Mouse (Mus musculus) hindbrain, postnatal 0 days (tissue): ENCODE results near the gene Ckap5. TPM values are rescaled to one million over a fixed set of nuclear protein-coding genes. Genes with fewer than 3 reads are reported as not detected.

Experiments used
- ATAC-seq: fragments of 200-750 bp; cut with Nextera tagmentation; 2 replicates; pipeline ENCODE4 v1.8.0; 2017; ENCODE audit warnings: mild to moderate bottlenecking, moderate TSS enrichment, moderate library complexity
- DNase-seq: peaks from one replicate; pipeline ENCODE4 v3.0.0-alpha.2; 2015; ENCODE audit warnings: low spot score
- H3K27ac ChIP-seq: fragments of 300-500 bp; sonication (generic); 2 replicates; pipeline ENCODE4 v1.5.1; 2014; ENCODE audit warnings: mild to moderate bottlenecking
- H3K27me3 ChIP-seq: fragments of 300-500 bp; sonication (generic); 2 replicates; pipeline ENCODE4 v1.6.1; 2014; ENCODE audit warnings: low read length, mixed read lengths; ENCODE audit not compliant: insufficient read depth
- H3K36me3 ChIP-seq: fragments of 300-500 bp; sonication (generic); 2 replicates; pipeline ENCODE4 v1.6.1; 2014; ENCODE audit warnings: low read length, mixed read lengths; ENCODE audit not compliant: insufficient read depth
- H3K4me1 ChIP-seq: fragments of 300-500 bp; sonication (generic); 2 replicates; pipeline ENCODE4 v1.6.1; 2014; ENCODE audit warnings: antibody characterized with exemption, low read length, mixed read lengths; ENCODE audit not compliant: insufficient read depth
- H3K4me2 ChIP-seq: fragments of 300-500 bp; sonication (generic); 2 replicates; pipeline ENCODE4 v1.6.1; 2014; ENCODE audit warnings: low read depth, mild to moderate bottlenecking, low read length, moderate library complexity, mixed read lengths
- H3K4me3 ChIP-seq: fragments of 300-500 bp; sonication (generic); 2 replicates; pipeline ENCODE4 v1.5.1; 2014; ENCODE audit warnings: low read length
- H3K9ac ChIP-seq: fragments of 300-500 bp; sonication (generic); replicated peaks from 2 replicates; pipeline ENCODE4 v1.6.1; 2014; ENCODE audit warnings: mild to moderate bottlenecking, low read length, moderate library complexity, mixed read lengths
- H3K9me3 ChIP-seq: fragments of 300-500 bp; sonication (generic); 2 replicates; pipeline ENCODE4 v1.6.1; 2016; ENCODE audit warnings: low read length, mixed read lengths
- CTCF ChIP-seq: IDR thresholded peaks from 2 replicates; pipeline ENCODE4 v1.5.1; 2016; ENCODE audit warnings: antibody characterized with exemption, control low read depth, low read depth
- WGBS: fragments of 180-500 bp; shearing (Covaris S2); extraction: QIAGEN DNeasy Blood & Tissue Kit; methylation state at CpG from one replicate; pipeline ENCODE4 v1.1.7; 2014; 5-methylcytosine and 5-hydroxymethylcytosine counted together
- polyA plus RNA-seq: library from polyadenylated mRNA; unstranded; fragments of >200 nt; fragmentation: Nextera tagmentation; extraction: Ambion mirVana; gene quantifications from 2 replicates; pipeline ENCODE4 v1.2.1, GENCODE M21; 2015
- total RNA-seq: library from RNA; depleted of rRNA; stranded (reverse); fragments of >200 nt; gene quantifications from 2 replicates; pipeline ENCODE4 v1.2.3, GENCODE M21; 2014

Ckap5 gene
- total and polyA plus RNA-seq, 2 experiments from 2014 or later = 101 to 109 TPM

GRCm38 (mm10) chr2:91642825-91643415, 116.4 kb downstream of the Ckap5 start:
- Histone ChIP-seq H3K9ac (no peak overlapping the region), H3K4me2 (no peak overlapping the region), H3K27me3 (no peaks in the 10 kb centered on the region), H3K36me3 (peaks cover 41% of the 10 kb centered on the region), H3K9me3 (no peaks in the 10 kb centered on the region), H3K4me1 (no peaks in the 10 kb centered on the region), H3K4me3 (no peak overlapping the region), H3K27ac (no peak overlapping the region)
- DNase-seq = no peak
- TF ChIP-seq CTCF = no peak
- 92% methylated on average over 2 of the region's 2 CpGs for WGBS
- ATAC-seq = no peak

GRCm38 (mm10) chr2:91644021-91644420, 117.5 kb downstream of the Ckap5 start:
- 95% methylated on average over 11 of the region's 11 CpGs for WGBS
- no peak overlapping the region for H3K27ac ChIP-seq
- no peaks in the 10 kb centered on the region for H3K9me3 ChIP-seq
- H3K9ac ChIP-seq = no peak overlapping the region
- no peak for TF ChIP-seq CTCF
- ATAC-seq = no peak
- DNase-seq = no peak
- H3K36me3 ChIP-seq = peaks cover 41% of the 10 kb centered on the region
- no peak overlapping the region for H3K4me3 ChIP-seq
- H3K27me3 ChIP-seq = no peaks in the 10 kb centered on the region
- no peak overlapping the region for H3K4me2 ChIP-seq
- no peaks in the 10 kb centered on the region for H3K4me1 ChIP-seq

GRCm38 (mm10) chr2:91645354-91645753, 118.8 kb downstream of the Ckap5 start:
- ATAC-seq = no peak
- no peaks in the 10 kb centered on the region for H3K4me1 ChIP-seq
- H3K4me2 ChIP-seq = no peak overlapping the region
- H3K9me3 ChIP-seq = no peaks in the 10 kb centered on the region
- 98% methylated on average over 15 of the region's 15 CpGs for WGBS
- H3K4me3 ChIP-seq = no peak overlapping the region
- DNase-seq = no peak
- H3K9ac ChIP-seq = no peak overlapping the region
- no peak for TF ChIP-seq CTCF
- H3K36me3 ChIP-seq = peaks cover 41% of the 10 kb centered on the region
- H3K27ac ChIP-seq = no peak overlapping the region
- no peaks in the 10 kb centered on the region for H3K27me3 ChIP-seq

- Histone ChIP-seq H3K9me3 (no peaks in the 10 kb centered on the region), H3K4me2 (no peak overlapping the region), H3K36me3 (peaks cover 41% of the 10 kb centered on the region), H3K9ac (no peak overlapping the region), H3K4me3 (no peak overlapping the region), H3K27me3 (no peaks in the 10 kb centered on the region), H3K4me1 (no peaks in the 10 kb centered on the region), H3K27ac (no peak overlapping the region)
- DNase-seq (no peak), ATAC-seq (no peak)
- WGBS = 85% methylated on average over 11 of the region's 11 CpGs
- no peak for TF ChIP-seq CTCF
These were observed 119.2 kb downstream of the Ckap5 start for GRCm38 (mm10) chr2:91645811-91646210.

- Histone ChIP-seq H3K4me3 (no peak overlapping the region), H3K36me3 (peaks cover 41% of the 10 kb centered on the region)
These were observed 120.2 kb downstream of the Ckap5 start for GRCm38 (mm10) chr2:91646733-91647132.

GRCm38 (mm10) chr2:91649152-91649551, 122.6 kb downstream of the Ckap5 start:
- Histone ChIP-seq H3K36me3 (peaks cover 43% of the 10 kb centered on the region), H3K27me3 (no peaks in the 10 kb centered on the region), H3K4me2 (peak overlapping the region; percentile 99), H3K27ac (peak overlapping the region; percentile 93), H3K4me3 (peak overlapping the region; percentile 89), H3K9me3 (no peaks in the 10 kb centered on the region), H3K9ac (peak overlapping the region; percentile 90), H3K4me1 (no peaks in the 10 kb centered on the region)
- TF ChIP-seq CTCF = no peak
- WGBS = 4% methylated on average over 15 of the region's 15 CpGs
- ATAC-seq (peak; percentile 10; the same call in 1 of the 2 replicates), DNase-seq (no peak)

More at GRCm38 (mm10) chr2:91646733-91647132, 120.2 kb downstream of the Ckap5 start:
- no peak for ATAC-seq
- H3K9ac ChIP-seq = no peak overlapping the region
- peak; percentile 79 for TF ChIP-seq CTCF
- no peaks in the 10 kb centered on the region for H3K9me3 ChIP-seq
- no peaks in the 10 kb centered on the region for H3K4me1 ChIP-seq
- no peak overlapping the region for H3K27ac ChIP-seq
- DNase-seq = peak; percentile 86
- WGBS = 43% methylated on average over 1 of the region's 1 CpGs
- no peak overlapping the region for H3K4me2 ChIP-seq
- H3K27me3 ChIP-seq = no peaks in the 10 kb centered on the region
